Mouse (Mus musculus): Measurements from ENCODE around the gene Wdtc1.

Gene Wdtc1

GRCm38 (mm10) chr4:133328129-133328528 lies 25.2 kb downstream of the Wdtc1 start:
- no peak for DNase-seq (ENCODE audit: low spot score in 2 of 2)

GRCm38 (mm10) chr4:133319667-133320066 lies 33.6 kb downstream of the Wdtc1 start:
- DNase-seq (ENCODE audit: low spot score in 2 of 2): no peak

GRCm38 (mm10) chr4:133315991-133316390 lies 37.3 kb downstream of the Wdtc1 start:
- DNase-seq (ENCODE audit: low spot score in 2 of 2): no peak

GRCm38 (mm10) chr4:133314896-133315295 lies 38.4 kb downstream of the Wdtc1 start:
- no peak for DNase-seq (ENCODE audit: low spot score in 2 of 2)

DNA sequence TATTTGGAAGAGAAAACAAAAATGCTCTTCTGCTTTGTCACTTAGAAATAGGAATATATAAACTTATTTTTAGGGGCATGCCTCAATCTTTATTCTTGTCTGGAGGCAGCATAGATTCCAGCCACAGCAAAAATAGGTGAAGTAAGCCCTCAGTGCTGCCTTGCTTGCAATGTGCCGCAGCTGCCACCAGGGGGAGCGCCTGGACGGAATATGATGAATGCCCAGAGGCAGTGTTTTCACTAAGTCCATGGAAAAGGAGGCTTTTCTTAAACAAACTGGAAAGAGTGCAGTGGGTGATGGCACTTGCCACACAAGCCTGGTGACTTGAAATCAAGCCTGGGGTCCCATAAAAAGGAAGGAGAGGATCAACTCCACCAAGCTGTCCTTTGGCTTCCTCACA lies 43.3 kb downstream of the Wdtc1 start:
- peak; percentile 90 to 92 for DNase-seq (ENCODE audit: low spot score in 2 of 2)

DNA sequence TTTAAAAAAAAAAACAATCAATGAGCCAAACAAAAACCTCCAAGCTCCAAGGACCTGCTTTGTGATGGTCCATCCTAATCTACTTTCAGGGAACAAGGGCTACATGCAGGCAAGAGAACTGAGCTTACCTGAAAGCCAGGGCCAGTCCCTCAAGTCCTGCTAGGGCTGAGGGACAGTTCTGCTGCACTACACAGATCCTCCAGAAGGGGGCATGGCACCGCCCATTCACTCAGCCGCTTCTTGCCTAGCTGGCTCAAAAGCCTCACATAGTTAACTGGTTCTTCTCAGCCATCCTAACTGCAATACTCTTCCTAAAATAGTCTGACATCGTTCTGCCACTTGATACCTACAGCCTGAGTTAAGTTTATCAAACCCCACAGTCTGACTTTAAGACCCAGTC lies 46.0 kb downstream of the Wdtc1 start:
- peak; percentile 48 to 73 for DNase-seq (ENCODE audit: low spot score in 2 of 2)

DNA sequence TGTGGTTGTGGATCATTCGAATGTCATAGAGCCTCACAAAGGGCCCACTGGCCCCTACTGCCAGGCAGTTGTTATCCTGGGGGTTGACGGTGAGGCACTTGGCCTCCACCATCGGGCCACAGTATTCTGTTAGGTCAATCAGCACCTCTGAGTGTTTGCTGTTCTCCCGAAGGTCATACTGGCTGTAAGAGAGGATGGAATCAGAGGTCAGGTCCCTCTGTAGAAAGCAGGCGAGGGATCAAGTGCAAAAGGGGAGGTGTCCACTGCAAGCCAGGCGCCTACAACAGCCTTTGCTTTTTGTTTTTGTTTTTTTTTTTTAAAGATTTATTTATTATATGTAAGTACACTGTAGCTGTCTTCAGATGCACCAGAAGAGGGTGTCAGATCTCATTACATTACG lies 47.5 kb downstream of the Wdtc1 start:
- DNase-seq (ENCODE audit: low spot score in 2 of 2): no peak

DNA sequence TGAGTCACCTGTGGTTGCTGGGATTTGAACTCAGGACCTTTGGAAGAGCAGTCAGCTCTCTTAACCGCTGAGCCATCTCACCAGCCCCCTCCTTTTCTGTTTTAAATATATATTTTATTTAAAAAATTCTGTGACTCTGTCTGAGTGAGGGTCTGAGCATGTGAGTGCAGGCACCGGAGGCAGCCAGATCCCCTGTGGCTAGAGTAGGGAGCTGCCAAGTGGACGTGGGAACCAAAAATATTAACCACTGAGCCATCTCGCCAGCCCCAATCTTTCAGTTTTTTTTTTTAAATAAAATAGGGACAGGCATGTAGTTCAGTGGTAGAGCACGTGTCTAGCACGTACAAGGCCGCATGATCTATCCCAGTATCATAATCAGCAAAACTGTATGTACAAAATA lies 48.5 kb downstream of the Wdtc1 start:
- DNase-seq (ENCODE audit: low spot score in 2 of 2): no peak

- no peak for DNase-seq (ENCODE audit: low spot score in 2 of 2)
Measured at GRCm38 (mm10) chr4:133302668-133303067, 50.6 kb downstream of the Wdtc1 start.

GRCm38 (mm10) chr4:133301802-133302201 lies 51.5 kb downstream of the Wdtc1 start:
- DNase-seq (ENCODE audit: low spot score in 2 of 2): peak; percentile 74 to 83

DNA sequence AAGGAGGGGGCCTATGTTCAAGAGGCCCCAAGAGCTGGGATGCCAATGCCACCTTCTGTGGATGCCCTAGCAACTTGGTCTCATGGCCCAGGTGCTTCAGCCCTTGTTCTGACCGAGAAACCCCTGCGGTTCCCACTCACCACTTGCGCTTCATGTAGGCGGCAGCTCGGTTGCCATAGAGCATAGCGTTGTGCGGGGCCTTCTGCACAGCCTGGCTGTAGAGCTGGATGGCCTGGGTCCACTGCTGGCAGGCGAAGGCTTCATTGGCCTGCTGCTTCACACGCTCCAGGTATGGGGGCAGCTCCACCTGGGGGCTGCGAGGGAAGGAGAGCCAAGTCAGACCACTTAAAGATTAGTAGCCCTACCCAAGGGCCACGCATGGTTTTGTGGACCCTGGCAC lies 52.9 kb downstream of the Wdtc1 start:
- no peak for DNase-seq (ENCODE audit: low spot score in 2 of 2)

GRCm38 (mm10) chr4:133299701-133300100 lies 53.6 kb downstream of the Wdtc1 start:
- no peak for DNase-seq (ENCODE audit: low spot score in 2 of 2)

GRCm38 (mm10) chr4:133298516-133299365 lies 54.5 kb downstream of the Wdtc1 start:
- DNase-seq (ENCODE audit: low spot score in 2 of 2): no peak

DNA sequence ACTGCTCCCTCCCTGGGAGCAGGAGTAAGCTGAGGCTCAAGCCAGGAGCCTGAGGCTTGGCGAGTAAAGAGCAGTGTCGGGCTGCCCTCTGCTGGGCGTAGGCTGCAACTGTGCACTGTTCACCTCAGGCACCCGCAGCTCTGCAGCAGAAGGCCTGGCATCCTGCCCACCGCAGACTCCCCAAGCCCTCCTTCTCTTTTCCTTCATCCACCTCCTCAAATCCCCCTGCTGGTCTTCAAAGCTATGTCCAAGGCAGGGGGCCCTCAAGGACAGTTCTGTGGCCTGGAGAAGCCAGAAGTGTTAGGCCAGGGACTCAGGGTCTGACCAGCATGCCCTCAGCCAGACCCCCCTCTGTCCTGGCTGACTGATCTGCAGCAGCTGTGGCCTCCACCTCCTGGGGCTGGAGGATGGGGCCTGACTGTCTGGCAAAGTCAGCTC lies 55.5 kb downstream of the Wdtc1 start:
- peak; percentile 68 to 82 for DNase-seq (ENCODE audit: low spot score in 2 of 2)

DNA sequence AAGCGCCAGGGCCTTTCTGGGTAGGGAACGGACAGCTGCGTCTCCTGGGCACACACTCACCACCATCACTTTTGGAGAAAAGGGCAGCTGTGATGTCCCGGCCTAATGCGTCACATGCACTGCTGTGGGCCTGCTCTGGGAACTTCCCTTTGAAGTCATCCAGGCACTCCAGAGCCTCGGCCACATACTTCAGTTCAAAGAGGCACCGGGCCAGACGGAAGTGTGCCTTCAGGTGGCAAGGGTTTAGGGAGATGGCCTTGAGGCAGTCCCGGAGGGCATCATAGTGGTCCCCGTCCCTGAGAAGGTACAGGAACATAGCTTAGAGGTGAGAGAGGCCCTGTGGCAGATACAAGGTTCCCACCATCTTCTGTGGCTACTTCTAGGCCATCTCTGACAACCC lies 55.9 kb downstream of the Wdtc1 start:
- DNase-seq (ENCODE audit: low spot score in 2 of 2): no peak

- no peak for DNase-seq (ENCODE audit: low spot score in 2 of 2)
Measured at GRCm38 (mm10) chr4:133294084-133294483, 59.2 kb downstream of the Wdtc1 start.

- DNase-seq (ENCODE audit: low spot score in 2 of 2): no peak
Measured at GRCm38 (mm10) chr4:133292901-133293843, 60.1 kb downstream of the Wdtc1 start.

- no peak for DNase-seq (ENCODE audit: low spot score in 2 of 2)
Measured at GRCm38 (mm10) chr4:133292405-133292804, 60.9 kb downstream of the Wdtc1 start.

DNA sequence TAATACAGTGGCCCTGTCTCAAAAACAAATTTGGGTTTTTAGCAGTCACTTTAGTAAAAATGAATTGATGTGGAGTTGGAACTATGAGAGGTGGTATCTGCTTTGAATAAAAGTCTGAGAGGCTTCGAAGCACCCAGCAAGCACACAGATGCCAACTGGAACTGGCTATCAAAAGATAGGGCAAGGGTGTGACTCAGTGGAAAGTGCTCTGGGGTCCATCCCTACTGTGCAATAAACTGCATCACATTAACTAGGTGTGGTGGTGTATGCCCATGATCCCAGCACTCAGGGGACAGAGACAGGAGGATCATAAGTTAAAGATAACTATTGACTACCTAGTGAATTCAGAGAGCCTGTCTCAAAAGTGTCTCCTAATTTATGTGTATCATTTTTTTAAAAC lies 62.0 kb downstream of the Wdtc1 start:
- DNase-seq (ENCODE audit: low spot score in 2 of 2): no peak

DNA sequence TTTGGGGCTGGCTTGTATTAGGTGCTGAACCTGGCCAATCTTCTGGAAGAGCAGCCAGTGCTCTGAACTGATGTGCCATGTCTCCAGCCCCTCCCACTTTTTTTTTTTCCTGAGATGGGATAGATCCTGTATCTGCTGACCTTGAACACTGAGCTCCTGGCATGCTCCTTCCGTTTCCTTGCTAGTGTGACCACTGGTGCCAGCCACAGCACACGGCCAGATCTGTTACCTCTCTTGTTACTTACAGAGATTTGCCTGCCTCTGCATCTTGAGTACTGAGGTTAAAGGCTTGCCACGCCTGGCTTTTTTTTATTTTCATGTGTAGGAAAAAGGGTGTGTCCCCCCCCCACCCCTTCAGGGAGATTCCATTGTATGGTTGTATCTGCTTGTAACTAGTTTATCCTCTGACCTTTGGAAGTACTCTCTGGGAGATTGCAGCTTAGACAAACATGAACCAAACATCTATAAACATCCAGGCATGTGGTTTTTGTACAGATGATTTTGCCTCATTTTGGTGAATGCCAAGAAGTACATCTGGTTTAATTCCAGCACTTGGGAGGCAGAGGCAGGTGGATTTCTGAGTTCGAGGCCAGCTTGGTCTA lies 66.7 kb downstream of the Wdtc1 start:
- no peak for DNase-seq (ENCODE audit: low spot score in 2 of 2)

DNA sequence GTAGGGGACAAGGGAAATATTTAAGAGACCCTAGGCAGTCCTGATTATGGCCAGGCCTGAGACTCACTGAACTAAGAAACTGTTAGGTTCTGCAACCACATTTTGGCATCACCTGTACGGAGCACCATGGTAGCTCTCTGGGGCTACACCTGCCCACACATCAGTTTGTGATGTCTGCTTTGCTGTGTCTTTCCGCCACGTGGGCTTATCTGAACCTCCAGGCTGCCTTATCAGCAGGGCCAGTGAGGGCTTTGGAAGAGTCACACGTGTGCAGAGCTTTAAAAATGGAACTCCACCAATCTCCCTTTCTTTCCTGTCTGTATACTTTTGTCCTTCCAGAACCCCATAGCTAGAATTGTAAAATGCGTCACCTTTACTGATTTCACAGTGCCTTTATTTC lies 67.3 kb downstream of the Wdtc1 start:
- peak in 1 of 2 experiments; percentile 77 for DNase-seq (ENCODE audit: low spot score in 2 of 2)

DNA sequence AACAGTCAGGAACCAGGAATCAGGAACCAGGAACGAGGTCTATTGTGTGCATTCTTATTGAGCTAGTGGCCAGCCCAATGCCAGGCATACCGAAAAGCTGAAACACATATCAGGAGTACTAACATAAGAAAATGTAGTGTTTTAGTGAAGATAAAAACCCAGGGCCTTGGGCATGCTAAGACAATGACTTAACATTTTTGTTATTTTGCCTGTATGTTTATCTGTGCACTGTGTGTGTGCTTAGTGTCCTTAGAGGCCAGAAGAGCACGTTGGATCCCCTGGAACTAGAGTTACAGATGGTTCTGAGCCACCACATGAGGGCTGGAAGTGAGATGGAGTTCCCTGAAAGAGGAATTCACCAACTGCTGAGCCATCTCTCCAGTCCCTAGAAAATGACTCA lies 68.0 kb downstream of the Wdtc1 start:
- no peak for DNase-seq (ENCODE audit: low spot score in 2 of 2)
